10 mouse cellular contexts compared by ENCODE assay signal in the genomic region with DNA sequence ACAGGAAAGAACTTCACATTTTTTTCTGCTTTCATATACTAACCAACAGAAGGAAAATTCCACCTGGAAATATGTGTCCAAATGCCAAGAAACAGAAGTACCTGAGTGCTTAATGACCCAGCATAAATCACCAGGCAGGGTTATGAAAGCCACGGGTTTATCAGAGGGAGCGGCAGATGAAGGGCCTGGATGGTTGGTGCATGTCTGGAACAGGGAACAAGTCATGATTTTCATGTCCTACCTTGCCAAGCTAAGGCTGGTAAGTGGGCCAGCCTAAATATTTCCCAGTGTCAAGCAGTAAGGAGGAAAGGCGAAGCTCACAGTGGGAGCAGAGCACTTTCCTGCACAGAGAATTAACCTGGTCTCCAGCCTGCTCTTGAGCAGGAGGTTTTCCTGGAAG.
"Had no signal": no experiment of that assay in that cellular context is flagged by ENCODE, and none has a peak within 500 bp of the region (broad histone marks: within the 10 kb centered on the region; RNA-seq: fewer than 3 reads in every experiment).

No protein-coding gene starts in this region.

- H3K4me1 ChIP-seq: hindbrain, embryonic 15.5 days; limb, embryonic 15.5 days; liver, embryonic 12.5 days; lung, embryonic 15.5 days; neural tube, embryonic 12.5 days; stomach, embryonic 15.5 days had no signal

- H3K27ac ChIP-seq: hindbrain, embryonic 15.5 days; kidney, postnatal 0 days; limb, embryonic 15.5 days; liver, embryonic 12.5 days; lung, embryonic 15.5 days; neural tube, embryonic 12.5 days; stomach, embryonic 15.5 days had no signal

- H3K27me3 ChIP-seq: hindbrain, embryonic 15.5 days; limb, embryonic 15.5 days; liver, embryonic 12.5 days; lung, embryonic 15.5 days; neural tube, embryonic 12.5 days; stomach, embryonic 15.5 days had no signal

- DNase-seq: kidney, adult 9 months; layer of hippocampus, postnatal 36 days; midbrain, embryonic 14.5 days had no signal

- H3K4me3 ChIP-seq: hindbrain, embryonic 15.5 days; limb, embryonic 15.5 days; liver, embryonic 12.5 days; lung, embryonic 15.5 days; neural tube, embryonic 12.5 days; stomach, embryonic 15.5 days had no signal

- H3K36me3 ChIP-seq: hindbrain, embryonic 15.5 days; limb, embryonic 15.5 days; liver, embryonic 12.5 days; lung, embryonic 15.5 days; neural tube, embryonic 12.5 days; stomach, embryonic 15.5 days had no signal
